14 mouse cellular contexts compared by ENCODE assay signal in genomic region chr16:36896712-36897111, GRCm38 (mm10).
"Had no signal": no experiment of that assay in that cellular context is flagged by ENCODE, and none has a peak within 500 bp of the region (broad histone marks: within the 10 kb centered on the region; RNA-seq: fewer than 3 reads in every experiment).

No protein-coding gene starts in this region.

- H3K27me3 ChIP-seq: intestine, embryonic 15.5 days; kidney, embryonic 15.5 days; lung, embryonic 15.5 days; megakaryocyte, embryonic 14.5 days had no signal

- H3K4me2 ChIP-seq: intestine, embryonic 15.5 days; kidney, embryonic 15.5 days; lung, embryonic 15.5 days; midbrain, embryonic 11.5 days had no signal

- H3K4me3 ChIP-seq: intestine, embryonic 15.5 days; kidney, embryonic 15.5 days; lung, embryonic 15.5 days; megakaryocyte, embryonic 14.5 days had no signal

- H3K27ac ChIP-seq: intestine, embryonic 15.5 days; kidney, embryonic 15.5 days; lung, embryonic 15.5 days had no signal

- H3K9ac ChIP-seq: intestine, embryonic 15.5 days; kidney, embryonic 15.5 days; lung, embryonic 15.5 days had no signal

- H3K9me3 ChIP-seq: intestine, embryonic 15.5 days; kidney, embryonic 15.5 days; lung, embryonic 15.5 days; megakaryocyte, embryonic 14.5 days had no signal

- DNase-seq: kidney, adult 11 months; kidney, adult 8-10 months; kidney, postnatal 10 days; kidney, postnatal 4 days; lung, adult 18-20 months; lung, postnatal 10 days; lung, postnatal 36 days; midbrain, embryonic 14.5 days; thymus, postnatal 36 days had no signal

- ATAC-seq: intestine, embryonic 15.5 days had no signal

- H3K4me1 ChIP-seq: intestine, embryonic 15.5 days; kidney, embryonic 15.5 days; lung, embryonic 15.5 days had no signal
